Mouse (Mus musculus) limb, embryonic 11.5 days (tissue): ENCODE results near the gene Kdm4c. TPM values are rescaled to one million over a fixed set of nuclear protein-coding genes. Genes with fewer than 3 reads are reported as not detected.

Experiments used
- ATAC-seq: fragments of 200-750 bp; cut with Nextera tagmentation; 2 replicates; pipeline ENCODE4 v1.8.0; 2017; ENCODE audit warnings: low read depth; ENCODE audit not compliant: insufficient number of reproducible peaks, low FRiP score, low TSS enrichment
- DNase-seq: peaks from one replicate; pipeline ENCODE4 v3.0.0-alpha.2; 2015; ENCODE audit warnings: low spot score
- H3K27ac ChIP-seq: fragments of 300-500 bp; sonication (generic); replicated peaks from 2 replicates; pipeline ENCODE4 v1.5.1; 2014; ENCODE audit warnings: low read depth, mild to moderate bottlenecking, low read length
- H3K27me3 ChIP-seq: fragments of 300-500 bp; sonication (generic); 2 replicates; pipeline ENCODE4 v1.6.1; 2014; ENCODE audit warnings: mild to moderate bottlenecking, low read length, mixed read lengths; ENCODE audit not compliant: control insufficient read depth, insufficient read depth
- H3K36me3 ChIP-seq: fragments of 300-500 bp; sonication (generic); 2 replicates; pipeline ENCODE4 v1.6.1; 2014; ENCODE audit warnings: mild to moderate bottlenecking, low read length, moderate library complexity, mixed read lengths; ENCODE audit not compliant: control insufficient read depth, insufficient read depth
- H3K4me1 ChIP-seq: fragments of 300-500 bp; sonication (generic); 2 replicates; pipeline ENCODE4 v1.6.1; 2014; ENCODE audit warnings: low read length, mixed read lengths; ENCODE audit not compliant: control insufficient read depth, insufficient read depth
- H3K4me2 ChIP-seq: fragments of 300-500 bp; sonication (generic); 2 replicates; pipeline ENCODE4 v1.6.1; 2014; ENCODE audit warnings: low read depth, mild to moderate bottlenecking, moderate library complexity; ENCODE audit not compliant: severe bottlenecking
- H3K4me3 ChIP-seq: fragments of 300-500 bp; sonication (generic); 2 replicates; pipeline ENCODE4 v1.5.1; 2014; ENCODE audit warnings: low read depth, low read length
- H3K9ac ChIP-seq: fragments of 300-500 bp; sonication (generic); 2 replicates; pipeline ENCODE4 v1.6.1; 2014; ENCODE audit warnings: mild to moderate bottlenecking, low read length
- H3K9me3 ChIP-seq: fragments of 300-500 bp; sonication (generic); 2 replicates; pipeline ENCODE4 v1.6.1; 2016; ENCODE audit warnings: low read length; ENCODE audit not compliant: control insufficient read depth
- WGBS: fragments of 180-500 bp; shearing (Covaris S2); extraction: QIAGEN DNeasy Blood & Tissue Kit; methylation state at CpG from one replicate; pipeline ENCODE4 v1.1.7; 2014; 5-methylcytosine and 5-hydroxymethylcytosine counted together
- polyA plus RNA-seq: library from polyadenylated mRNA; unstranded; fragments of >200 nt; fragmentation: Nextera tagmentation; extraction: Ambion mirVana; gene quantifications from 2 replicates; pipeline ENCODE4 v1.2.1, GENCODE M21; 2014

The Kdm4c gene
- polyA plus RNA-seq, 1 experiment from 2014 or later: 8.9 TPM

DNA sequence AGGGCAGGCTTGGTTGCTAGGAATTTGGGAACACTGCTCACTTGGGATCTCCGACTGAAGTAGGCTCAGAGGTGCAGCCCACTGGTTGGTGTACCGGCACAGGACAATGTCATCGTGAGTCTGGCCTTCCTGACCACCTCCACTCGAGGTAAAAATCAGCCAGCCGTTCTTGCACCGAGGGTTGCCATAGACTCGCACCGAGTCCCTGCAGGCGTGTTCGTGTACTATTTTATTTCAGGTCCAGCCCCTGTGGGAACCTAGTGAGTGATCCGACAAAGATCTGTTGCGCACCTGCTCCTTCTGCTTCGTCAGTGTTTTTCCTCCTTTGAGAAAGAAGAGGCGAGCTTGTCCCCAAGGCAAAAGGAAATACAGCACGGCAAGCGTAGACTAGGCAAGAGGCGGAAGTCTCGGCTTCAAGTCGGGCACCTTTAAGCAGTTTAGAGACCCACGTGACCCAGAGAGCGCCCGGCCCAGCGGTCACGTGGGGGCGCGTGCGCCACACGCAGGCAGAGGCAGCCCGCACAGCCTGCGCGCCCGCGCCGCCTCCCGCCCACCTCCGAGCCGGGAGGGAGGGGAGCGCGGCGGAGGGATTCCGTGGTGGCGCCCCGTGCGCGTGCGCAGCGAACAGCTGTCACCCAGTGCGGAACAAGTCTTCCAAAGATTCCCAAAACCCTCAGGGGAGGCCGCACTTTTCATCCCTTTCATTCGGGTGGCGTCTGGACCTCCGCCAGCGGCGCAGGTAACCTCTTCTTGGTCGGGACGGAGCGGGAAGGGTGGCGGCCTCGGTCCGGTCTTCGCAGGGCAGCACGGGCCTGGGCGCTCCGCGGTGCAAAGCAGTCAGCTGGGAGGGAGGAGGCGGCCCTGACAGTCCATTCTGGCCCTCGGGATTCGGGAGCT is 9.3 kb downstream of the Kdm4c start:
- Histone ChIP-seq H3K9me3 (no peaks in the 10 kb centered on the region), H3K27me3 (no peaks in the 10 kb centered on the region), H3K36me3 (no peaks in the 10 kb centered on the region), H3K4me3 (peak overlapping the region; percentile 72), H3K4me1 (no peaks in the 10 kb centered on the region), H3K9ac (peak overlapping the region; percentile 76), H3K27ac (peak overlapping the region; percentile 12; the same call in 1 of the 2 replicates), H3K4me2 (peak overlapping the region; percentile 60)
- under 1% methylated on average over 62 of the region's 68 CpGs for WGBS
- ATAC-seq (peak; percentile 99), DNase-seq (peak; percentile 95)

DNA sequence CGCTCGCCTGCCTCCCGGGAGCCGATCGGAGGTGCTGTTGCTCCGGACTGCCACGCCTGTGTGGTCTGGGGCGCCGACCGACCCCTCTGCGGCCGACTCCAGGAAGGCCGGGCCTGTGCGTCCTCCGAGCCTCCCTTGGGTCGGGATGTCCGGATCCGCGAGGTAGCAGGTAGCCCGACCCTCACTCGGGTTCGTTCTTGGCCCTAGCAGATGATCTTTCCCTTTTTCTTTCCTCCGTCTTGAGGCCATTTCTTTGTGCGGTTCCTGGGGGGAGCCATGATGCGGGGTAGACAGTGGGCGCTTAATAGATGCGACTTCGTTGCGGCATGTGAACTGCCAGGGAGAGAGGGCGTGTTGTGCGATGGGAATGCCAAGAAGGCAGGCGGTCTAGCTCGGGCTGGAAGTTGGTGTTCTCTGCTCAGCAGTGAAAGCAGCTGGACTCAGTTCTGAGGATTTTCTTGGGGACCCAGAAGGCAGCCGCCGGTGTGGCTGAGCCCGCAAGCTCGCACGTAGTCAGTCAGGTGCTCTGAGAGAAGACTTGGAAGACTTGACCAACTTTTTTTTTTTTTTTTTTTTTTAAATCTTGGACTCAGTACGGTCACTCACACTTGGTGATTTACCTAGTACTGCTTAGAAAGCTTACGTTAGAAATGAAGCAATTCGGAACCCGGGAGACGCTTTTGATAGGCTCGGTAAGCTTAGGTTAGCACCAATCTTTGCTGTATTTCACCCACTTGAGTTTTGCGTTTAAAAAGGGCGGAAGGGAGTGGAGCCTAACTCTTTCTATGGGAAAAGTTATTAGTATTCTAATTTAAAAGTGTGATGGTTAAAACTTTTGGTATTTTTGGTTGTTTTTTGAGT is 10.2 kb downstream of the Kdm4c start:
- ATAC-seq (peak; percentile 66), DNase-seq (no peak)
- Histone ChIP-seq H3K36me3 (no peaks in the 10 kb centered on the region), H3K4me2 (peak overlapping the region; percentile 60), H3K9ac (peak overlapping the region; percentile 76), H3K4me1 (no peaks in the 10 kb centered on the region), H3K27ac (peak overlapping the region; percentile 12; the same call in 1 of the 2 replicates), H3K4me3 (peak overlapping the region; percentile 72), H3K27me3 (no peaks in the 10 kb centered on the region), H3K9me3 (no peaks in the 10 kb centered on the region)
- WGBS: 1% methylated on average over 46 of the region's 46 CpGs

DNA sequence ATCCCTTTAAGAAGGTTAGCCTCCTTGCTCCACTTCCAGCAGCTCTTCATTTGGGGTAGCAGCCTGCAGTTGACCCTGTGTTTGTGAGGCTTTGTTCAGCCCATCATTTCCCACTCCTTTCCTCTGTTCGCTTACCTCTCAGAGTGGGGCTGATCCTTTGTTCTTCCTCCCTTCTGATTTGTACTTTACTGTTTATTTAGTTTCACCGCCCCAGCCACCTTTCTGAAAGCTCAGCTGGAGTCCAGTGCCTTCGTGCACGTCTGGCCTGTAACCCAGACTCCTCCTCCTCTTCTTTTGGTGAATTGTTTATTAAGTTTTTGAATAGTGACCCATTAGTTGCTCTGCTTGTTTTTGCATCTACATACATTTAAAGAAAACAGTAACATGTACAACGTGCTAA is 15.6 kb downstream of the Kdm4c start:
- Histone ChIP-seq H3K27ac (no peak overlapping the region), H3K9me3 (no peaks in the 10 kb centered on the region), H3K4me1 (no peaks in the 10 kb centered on the region), H3K27me3 (no peaks in the 10 kb centered on the region), H3K4me2 (no peak overlapping the region), H3K4me3 (no peak overlapping the region), H3K9ac (no peak overlapping the region), H3K36me3 (no peaks in the 10 kb centered on the region)
- 54% methylated on average over 5 of the region's 5 CpGs for WGBS
- no peak for ATAC-seq
- no peak for DNase-seq

DNA sequence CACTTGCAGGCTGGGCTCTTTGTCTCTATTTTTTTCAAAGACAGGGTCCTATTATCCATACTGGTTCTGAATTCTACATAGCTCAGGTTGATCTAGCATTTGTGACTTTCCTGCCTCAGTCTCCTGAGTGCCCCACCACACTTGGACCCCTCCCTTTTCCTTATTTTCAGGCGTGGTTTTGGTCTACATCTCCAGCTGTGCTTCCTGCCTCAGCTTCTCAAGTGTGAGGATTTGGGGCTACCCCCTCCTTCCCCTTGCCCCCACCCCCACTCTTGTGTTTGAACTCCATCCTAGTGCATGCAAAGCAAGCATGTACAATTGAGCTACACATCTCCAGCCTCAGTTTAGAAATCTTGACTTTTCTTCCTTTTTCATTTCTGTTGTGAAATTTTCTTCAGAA is 16.2 kb downstream of the Kdm4c start:
- DNase-seq: no peak
- no peak overlapping the region for H3K4me2 ChIP-seq
- ATAC-seq: no peak
- no peaks in the 10 kb centered on the region for H3K4me1 ChIP-seq
- no peaks in the 10 kb centered on the region for H3K9me3 ChIP-seq
- WGBS: 46% methylated on average over 1 of the region's 1 CpGs
- H3K27ac ChIP-seq: no peak overlapping the region
- no peaks in the 10 kb centered on the region for H3K27me3 ChIP-seq
- no peak overlapping the region for H3K4me3 ChIP-seq
- H3K9ac ChIP-seq: no peak overlapping the region
- H3K36me3 ChIP-seq: no peaks in the 10 kb centered on the region

DNA sequence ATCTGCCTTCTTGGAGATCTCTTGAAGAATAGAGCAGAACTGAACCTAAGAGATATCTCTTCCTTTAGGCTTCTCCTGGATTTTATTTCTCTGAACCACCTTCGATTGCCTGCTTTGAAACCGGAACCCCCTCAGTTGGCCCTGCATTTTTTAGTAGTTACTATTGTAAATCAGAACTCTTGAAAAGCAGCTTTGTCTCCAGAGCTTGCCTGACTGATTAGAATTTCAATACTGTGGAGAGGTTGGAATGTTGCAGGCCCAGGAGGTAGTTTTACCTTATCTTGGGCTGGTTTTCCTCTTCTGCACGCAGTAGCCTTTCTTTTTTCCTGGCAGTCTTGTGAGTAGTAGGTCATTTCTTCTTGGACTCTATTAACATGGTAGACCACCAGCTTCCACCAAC is 17.0 kb downstream of the Kdm4c start:
- no peak for ATAC-seq
- WGBS: 36% methylated on average over 3 of the region's 3 CpGs

DNA sequence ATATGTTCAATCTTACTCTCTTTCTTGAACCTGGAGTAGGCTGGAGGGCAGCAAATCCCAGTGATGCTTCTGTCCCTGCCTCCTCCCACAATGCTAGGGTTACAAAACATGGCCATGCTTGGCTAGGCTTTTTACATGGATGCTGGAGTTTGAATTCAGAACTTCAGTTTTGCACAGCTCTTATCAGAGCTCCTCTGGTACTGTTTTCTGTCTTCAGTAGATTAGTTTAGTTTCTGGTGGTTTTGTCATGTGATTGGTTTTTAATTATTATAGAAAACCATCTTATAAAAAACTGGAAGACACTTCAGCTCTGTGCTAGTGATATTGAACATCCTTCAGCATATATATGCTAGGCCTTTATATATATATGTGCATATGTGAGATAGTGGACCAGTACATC is 19.6 kb downstream of the Kdm4c start:
- DNase-seq: no peak
- no peak overlapping the region for H3K9ac ChIP-seq
- no peaks in the 10 kb centered on the region for H3K4me1 ChIP-seq

More for the DNA sequence above, 17.0 kb downstream of the Kdm4c start:
- H3K4me3 ChIP-seq: no peak overlapping the region
- DNase-seq: no peak
- H3K9ac ChIP-seq: no peak overlapping the region
- no peaks in the 10 kb centered on the region for H3K9me3 ChIP-seq
- H3K27ac ChIP-seq: no peak overlapping the region
- H3K4me1 ChIP-seq: no peaks in the 10 kb centered on the region
- no peaks in the 10 kb centered on the region for H3K36me3 ChIP-seq
- no peaks in the 10 kb centered on the region for H3K27me3 ChIP-seq
- H3K4me2 ChIP-seq: no peak overlapping the region

DNA sequence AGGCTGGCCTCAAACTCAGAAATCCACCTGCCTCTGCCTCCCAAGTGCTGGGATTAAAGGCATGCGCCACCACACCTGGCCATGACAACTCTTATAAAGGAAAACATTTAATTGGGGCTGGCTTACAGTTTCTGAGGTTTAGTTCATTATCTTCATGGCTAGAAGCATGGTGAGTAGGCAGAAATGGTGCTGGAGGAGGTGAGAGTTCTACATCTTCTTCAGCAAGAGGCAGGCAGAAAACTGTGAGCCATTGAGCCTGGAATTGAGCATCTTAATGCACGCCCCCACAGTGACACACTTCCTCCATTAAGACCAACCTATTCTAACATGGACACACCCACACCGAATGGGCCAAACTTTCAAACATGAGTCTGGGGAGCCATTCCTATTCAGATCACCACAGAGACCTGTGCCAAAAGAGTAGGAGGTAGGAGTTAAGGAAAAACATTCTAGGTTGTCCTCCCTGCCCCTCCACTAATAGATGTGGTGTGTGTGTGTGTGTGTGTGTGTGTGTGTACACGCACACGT is 22.2 kb downstream of the Kdm4c start:
- DNase-seq (no peak), ATAC-seq (no peak)
- H3K27ac ChIP-seq: no peak overlapping the region
- no peak overlapping the region for H3K4me3 ChIP-seq
- H3K9ac ChIP-seq: no peak overlapping the region
- no peaks in the 10 kb centered on the region for H3K36me3 ChIP-seq
- H3K4me1 ChIP-seq: no peaks in the 10 kb centered on the region
- H3K4me2 ChIP-seq: no peak overlapping the region
- H3K9me3 ChIP-seq: no peaks in the 10 kb centered on the region
- H3K27me3 ChIP-seq: no peaks in the 10 kb centered on the region
- WGBS: 94% methylated on average over 5 of the region's 5 CpGs

More for the DNA sequence above, 19.6 kb downstream of the Kdm4c start:
- no peaks in the 10 kb centered on the region for H3K9me3 ChIP-seq
- no peaks in the 10 kb centered on the region for H3K27me3 ChIP-seq
- H3K4me2 ChIP-seq: no peak overlapping the region
- H3K27ac ChIP-seq: no peak overlapping the region
- ATAC-seq: no peak
- no peak overlapping the region for H3K4me3 ChIP-seq
- no peaks in the 10 kb centered on the region for H3K36me3 ChIP-seq

DNA sequence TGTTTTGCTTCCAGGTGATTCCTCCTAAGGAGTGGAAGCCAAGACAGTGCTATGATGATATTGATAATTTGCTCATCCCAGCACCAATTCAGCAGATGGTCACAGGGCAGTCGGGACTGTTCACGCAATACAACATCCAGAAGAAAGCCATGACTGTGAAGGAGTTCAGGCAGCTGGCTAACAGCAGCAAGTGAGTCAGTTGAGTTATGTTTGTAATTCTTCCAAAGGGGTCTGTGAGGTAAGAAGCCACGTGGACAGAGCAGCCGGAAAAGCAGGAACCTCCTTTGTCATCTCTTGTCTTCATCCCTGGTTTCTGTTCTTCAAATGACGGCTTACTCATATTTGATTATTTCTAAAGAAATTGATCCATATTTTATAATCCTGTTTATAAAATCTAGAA is 28.9 kb downstream of the Kdm4c start:
- H3K4me1 ChIP-seq: no peaks in the 10 kb centered on the region
- no peak overlapping the region for H3K4me3 ChIP-seq
- DNase-seq (no peak), ATAC-seq (no peak)
- no peaks in the 10 kb centered on the region for H3K27me3 ChIP-seq
- H3K4me2 ChIP-seq: no peak overlapping the region
- no peak overlapping the region for H3K9ac ChIP-seq
- WGBS: 87% methylated on average over 5 of the region's 5 CpGs
- H3K9me3 ChIP-seq: no peaks in the 10 kb centered on the region
- H3K36me3 ChIP-seq: no peaks in the 10 kb centered on the region; the same call in 1 of the 2 replicates
- no peak overlapping the region for H3K27ac ChIP-seq
